Mouse (Mus musculus) layer of hippocampus, adult 8-10 months (tissue): ENCODE measurements around the gene Hmg20a. TPM values are rescaled to one million over a fixed set of nuclear protein-coding genes. Genes with fewer than 3 reads are reported as not detected.

Experiments used
- DNase-seq, 2 experiments: peaks; one replicate each; pipeline ENCODE4 v3.0.0; 2022; ENCODE audit warnings: low spot score in 2 of 2
- total RNA-seq, 4 experiments: library from RNA; stranded (reverse); gene quantifications; 2 replicates each; pipeline ENCODE4 v1.2.4; 2022

Gene Hmg20a
- total RNA-seq, 4 experiments from 2014 or later, result 64.7 to 88.5 (median 75.6) TPM

GRCm38 (mm10) chr9:56497181-56497864 is 78.9 kb downstream of the Hmg20a start:
- DNase-seq, result no peak

- no peak for DNase-seq
Measured at GRCm38 (mm10) chr9:56499324-56500067, 81.1 kb downstream of the Hmg20a start.

GRCm38 (mm10) chr9:56500893-56501590 is 82.6 kb downstream of the Hmg20a start:
- no peak for DNase-seq

GRCm38 (mm10) chr9:56501721-56502542 is 83.5 kb downstream of the Hmg20a start:
- no peak for DNase-seq

- DNase-seq, result no peak
Measured at GRCm38 (mm10) chr9:56502543-56502971, 84.1 kb downstream of the Hmg20a start.

GRCm38 (mm10) chr9:56503621-56504500 is 85.5 kb downstream of the Hmg20a start:
- DNase-seq, result no peak

- no peak for DNase-seq
Measured at GRCm38 (mm10) chr9:56504511-56504910, 86.1 kb downstream of the Hmg20a start.

GRCm38 (mm10) chr9:56505083-56505792 is 86.8 kb downstream of the Hmg20a start:
- DNase-seq, result no peak

- peak; percentile 89 for DNase-seq
Measured at GRCm38 (mm10) chr9:56505793-56506755, 87.7 kb downstream of the Hmg20a start.

GRCm38 (mm10) chr9:56506931-56507681 is 88.7 kb downstream of the Hmg20a start:
- DNase-seq, result no peak

GRCm38 (mm10) chr9:56507682-56508061 is 89.3 kb downstream of the Hmg20a start:
- DNase-seq, result no peak

- no peak for DNase-seq
Measured at GRCm38 (mm10) chr9:56508835-56509451, 90.5 kb downstream of the Hmg20a start.

GRCm38 (mm10) chr9:56510281-56510680 is 91.9 kb downstream of the Hmg20a start:
- DNase-seq, result no peak

GRCm38 (mm10) chr9:56512486-56512885 is 94.1 kb downstream of the Hmg20a start:
- DNase-seq, result no peak

GRCm38 (mm10) chr9:56515110-56515509 is 96.7 kb downstream of the Hmg20a start:
- DNase-seq, result no peak

GRCm38 (mm10) chr9:56516219-56516618 is 97.8 kb downstream of the Hmg20a start:
- no peak for DNase-seq

GRCm38 (mm10) chr9:56516692-56517263 is 98.4 kb downstream of the Hmg20a start:
- no peak for DNase-seq
